Mouse (Mus musculus): ENCODE data around the gene Mylpf. TPM values are rescaled to one million over a fixed set of nuclear protein-coding genes. Genes with fewer than 3 reads are reported as not detected.

Mylpf gene
- polyA plus RNA-seq, 1 experiment from 2014 or later: 3.5 TPM

DNA sequence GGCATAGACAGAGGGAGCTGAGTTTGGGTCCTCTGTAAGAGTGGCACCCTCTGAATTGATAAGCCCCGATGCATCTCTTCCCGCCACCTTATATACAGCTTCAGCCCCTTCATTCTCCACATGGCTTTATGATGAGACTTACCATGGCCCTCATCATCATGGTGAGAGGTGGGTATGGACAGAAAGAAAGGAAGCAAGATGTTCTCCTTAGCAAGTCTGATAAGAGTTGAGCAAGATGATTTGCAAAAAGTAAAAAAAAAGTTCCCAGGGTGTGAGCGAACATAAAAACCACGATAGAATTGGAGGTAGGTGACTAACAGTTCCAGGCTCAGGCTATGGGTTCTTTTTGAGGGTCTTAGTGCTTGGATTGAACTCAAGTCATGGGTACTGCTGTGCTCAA lies 10.0 kb downstream of the Mylpf start:
- no peak overlapping the region for H3K4me3 ChIP-seq (ENCODE audit: low read length)
- ATAC-seq: no peak
- H3K36me3 ChIP-seq (ENCODE audit: control insufficient read depth, insufficient read depth, low read length): no peaks in the 10 kb centered on the region
- no peaks in the 10 kb centered on the region; the same call in none of the 2 replicates for H3K4me1 ChIP-seq (ENCODE audit: control insufficient read depth, insufficient read depth, low read depth, low read length)
- H3K9me3 ChIP-seq (ENCODE audit: control insufficient read depth, low read length): no peaks in the 10 kb centered on the region
- no peaks in the 10 kb centered on the region for H3K27me3 ChIP-seq (replicated peaks; ENCODE audit: control insufficient read depth, insufficient read depth, low read length)
- no peak overlapping the region for H3K27ac ChIP-seq (ENCODE audit: low read depth, low read length)
- 93% methylated on average over 4 of the region's 4 CpGs for WGBS
- no peak overlapping the region for H3K9ac ChIP-seq (ENCODE audit: low read depth, low read length)
- no peak overlapping the region for H3K4me2 ChIP-seq (ENCODE audit: low read length)

DNA sequence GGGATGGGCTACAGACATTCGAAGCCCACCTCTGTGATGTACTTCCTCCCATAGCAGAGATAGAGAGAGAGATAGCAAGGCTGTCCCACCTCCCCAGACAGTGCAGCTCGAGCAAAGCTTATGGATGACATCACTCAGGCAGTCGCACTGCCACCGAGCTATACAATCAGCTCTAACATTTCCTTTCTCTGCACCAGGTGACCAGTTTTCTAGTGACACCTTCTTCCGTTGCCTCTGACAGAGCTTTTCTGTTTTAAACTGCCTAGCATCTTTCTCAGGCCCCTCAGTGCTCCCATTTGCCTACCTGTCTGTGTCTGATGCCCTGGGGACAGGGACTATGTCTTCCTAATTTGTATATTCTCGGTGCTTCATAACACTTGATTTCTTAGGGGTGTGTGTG lies 11.8 kb downstream of the Mylpf start:
- no peak overlapping the region for H3K4me3 ChIP-seq (ENCODE audit: low read length)
- WGBS: 84% methylated on average over 6 of the region's 6 CpGs
- no peaks in the 10 kb centered on the region; the same call in 1 of the 2 replicates for H3K4me1 ChIP-seq (ENCODE audit: control insufficient read depth, insufficient read depth, low read depth, low read length)
- no peak overlapping the region for H3K4me2 ChIP-seq (ENCODE audit: low read length)
- H3K9ac ChIP-seq (ENCODE audit: low read depth, low read length): no peak overlapping the region
- no peaks in the 10 kb centered on the region for H3K9me3 ChIP-seq (ENCODE audit: control insufficient read depth, low read length)
- no peak for ATAC-seq
- no peaks in the 10 kb centered on the region for H3K36me3 ChIP-seq (ENCODE audit: control insufficient read depth, insufficient read depth, low read length)
- H3K27me3 ChIP-seq (replicated peaks; ENCODE audit: control insufficient read depth, insufficient read depth, low read length): no peaks in the 10 kb centered on the region
- no peak overlapping the region for H3K27ac ChIP-seq (ENCODE audit: low read depth, low read length)

GRCm38 (mm10) chr7:127223106-127223505 lies 14.4 kb downstream of the Mylpf start:
- Histone ChIP-seq H3K4me2 (ENCODE audit: low read length) (no peak overlapping the region), H3K9me3 (ENCODE audit: control insufficient read depth, low read length) (no peaks in the 10 kb centered on the region), H3K4me3 (ENCODE audit: low read length) (no peak overlapping the region), H3K9ac (ENCODE audit: low read depth, low read length) (no peak overlapping the region), H3K27me3 (replicated peaks; ENCODE audit: control insufficient read depth, insufficient read depth, low read length) (no peaks in the 10 kb centered on the region), H3K27ac (ENCODE audit: low read depth, low read length) (no peak overlapping the region), H3K4me1 (ENCODE audit: control insufficient read depth, insufficient read depth, low read depth, low read length) (no peaks in the 10 kb centered on the region), H3K36me3 (ENCODE audit: control insufficient read depth, insufficient read depth, low read length) (no peaks in the 10 kb centered on the region)
- WGBS: 97% methylated on average over 3 of the region's 3 CpGs
- ATAC-seq: no peak

- no peak overlapping the region for H3K27ac ChIP-seq (ENCODE audit: low read depth, low read length)
- H3K9ac ChIP-seq (ENCODE audit: low read depth, low read length): no peak overlapping the region
- ATAC-seq: no peak
- no peaks in the 10 kb centered on the region for H3K9me3 ChIP-seq (ENCODE audit: control insufficient read depth, low read length)
- H3K27me3 ChIP-seq (replicated peaks; ENCODE audit: control insufficient read depth, insufficient read depth, low read length): no peaks in the 10 kb centered on the region
- H3K4me3 ChIP-seq (ENCODE audit: low read length): no peak overlapping the region
- no peaks in the 10 kb centered on the region for H3K36me3 ChIP-seq (ENCODE audit: control insufficient read depth, insufficient read depth, low read length)
- WGBS: 86% methylated on average over 6 of the region's 6 CpGs
- H3K4me1 ChIP-seq (ENCODE audit: control insufficient read depth, insufficient read depth, low read depth, low read length): no peaks in the 10 kb centered on the region
- no peak overlapping the region for H3K4me2 ChIP-seq (ENCODE audit: low read length)
Observed at GRCm38 (mm10) chr7:127223515-127224478, 15.1 kb downstream of the Mylpf start.

DNA sequence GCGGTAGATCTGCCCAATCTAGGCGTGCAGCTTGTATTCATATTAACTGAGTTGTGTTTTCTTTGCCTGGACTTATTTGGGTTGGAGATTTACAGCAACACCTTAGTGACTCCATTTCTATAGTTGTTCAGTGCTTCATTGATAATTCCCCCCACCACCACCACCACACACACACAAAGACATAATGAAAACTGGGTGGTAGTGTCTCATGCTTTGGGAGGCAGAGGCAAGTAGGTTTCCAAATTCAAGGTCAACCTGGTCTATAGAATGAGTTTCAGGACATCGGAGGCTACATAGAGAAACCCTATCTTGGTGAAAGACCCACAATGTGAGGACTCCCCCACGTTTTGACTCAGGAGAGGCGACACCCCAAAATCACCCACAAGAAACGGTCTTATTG lies 15.9 kb downstream of the Mylpf start:
- no peak for ATAC-seq
- no peaks in the 10 kb centered on the region for H3K9me3 ChIP-seq (ENCODE audit: control insufficient read depth, low read length)
- 86% methylated on average over 6 of the region's 6 CpGs for WGBS
- no peak overlapping the region for H3K27ac ChIP-seq (ENCODE audit: low read depth, low read length)
- H3K9ac ChIP-seq (ENCODE audit: low read depth, low read length): no peak overlapping the region
- no peaks in the 10 kb centered on the region for H3K27me3 ChIP-seq (replicated peaks; ENCODE audit: control insufficient read depth, insufficient read depth, low read length)
- no peaks in the 10 kb centered on the region for H3K4me1 ChIP-seq (ENCODE audit: control insufficient read depth, insufficient read depth, low read depth, low read length)
- no peak overlapping the region for H3K4me3 ChIP-seq (ENCODE audit: low read length)
- no peak overlapping the region for H3K4me2 ChIP-seq (ENCODE audit: low read length)
- no peaks in the 10 kb centered on the region for H3K36me3 ChIP-seq (ENCODE audit: control insufficient read depth, insufficient read depth, low read length)

- H3K4me3 ChIP-seq (ENCODE audit: low read length): no peak overlapping the region
- H3K4me1 ChIP-seq (ENCODE audit: control insufficient read depth, insufficient read depth, low read depth, low read length): peaks cover 5% of the 10 kb centered on the region
- H3K27ac ChIP-seq (ENCODE audit: low read depth, low read length): no peak overlapping the region
- no peak for ATAC-seq
- H3K9ac ChIP-seq (ENCODE audit: low read depth, low read length): no peak overlapping the region
- 91% methylated on average over 11 of the region's 11 CpGs for WGBS
- no peaks in the 10 kb centered on the region for H3K27me3 ChIP-seq (replicated peaks; ENCODE audit: control insufficient read depth, insufficient read depth, low read length)
- H3K36me3 ChIP-seq (ENCODE audit: control insufficient read depth, insufficient read depth, low read length): no peaks in the 10 kb centered on the region
- no peaks in the 10 kb centered on the region for H3K9me3 ChIP-seq (ENCODE audit: control insufficient read depth, low read length)
- no peak overlapping the region for H3K4me2 ChIP-seq (ENCODE audit: low read length)
Observed at GRCm38 (mm10) chr7:127225147-127225995, 16.7 kb downstream of the Mylpf start.

GRCm38 (mm10) chr7:127228615-127229303 lies 20.1 kb downstream of the Mylpf start:
- Histone ChIP-seq H3K9ac (ENCODE audit: low read depth, low read length) (no peak overlapping the region), H3K27ac (ENCODE audit: low read depth, low read length) (no peak overlapping the region), H3K4me1 (ENCODE audit: control insufficient read depth, insufficient read depth, low read depth, low read length) (peaks cover 20% of the 10 kb centered on the region), H3K4me3 (ENCODE audit: low read length) (no peak overlapping the region), H3K4me2 (ENCODE audit: low read length) (no peak overlapping the region), H3K9me3 (ENCODE audit: control insufficient read depth, low read length) (no peaks in the 10 kb centered on the region), H3K36me3 (ENCODE audit: control insufficient read depth, insufficient read depth, low read length) (no peaks in the 10 kb centered on the region), H3K27me3 (replicated peaks; ENCODE audit: control insufficient read depth, insufficient read depth, low read length) (no peaks in the 10 kb centered on the region)
- WGBS: 66% methylated on average over 4 of the region's 4 CpGs
- ATAC-seq: no peak

- WGBS: 47% methylated on average over 3 of the region's 3 CpGs
- Histone ChIP-seq H3K9ac (ENCODE audit: low read depth, low read length) (peak overlapping the region; percentile 96; the same call in 1 of the 2 replicates), H3K4me3 (ENCODE audit: low read length) (peak overlapping the region; percentile 86), H3K27me3 (replicated peaks; ENCODE audit: control insufficient read depth, insufficient read depth, low read length) (no peaks in the 10 kb centered on the region), H3K27ac (ENCODE audit: low read depth, low read length) (no peak overlapping the region), H3K4me1 (ENCODE audit: control insufficient read depth, insufficient read depth, low read depth, low read length) (peaks cover 31% of the 10 kb centered on the region), H3K36me3 (ENCODE audit: control insufficient read depth, insufficient read depth, low read length) (peaks cover 12% of the 10 kb centered on the region), H3K9me3 (ENCODE audit: control insufficient read depth, low read length) (no peaks in the 10 kb centered on the region), H3K4me2 (ENCODE audit: low read length) (peak overlapping the region; percentile 72)
- no peak for ATAC-seq
Observed at GRCm38 (mm10) chr7:127231376-127231775, 22.7 kb downstream of the Mylpf start.
